Mouse (Mus musculus) small intestine, adult 2 months (tissue): ENCODE measurements at regions not wholly inside any gene's neighbourhood (a gene's known extent, or its start where the extent isn't known, plus 50 kb on each side); places are given as distances from the start of the nearest gene placed in this dataset.

Experiments used
- H3K27ac ChIP-seq: fragments of 200-500 bp; 2 replicates; pipeline ENCODE4 v1.5.1; 2012; ENCODE audit warnings: low read depth, low read length, control low read depth, inconsistent platforms; ENCODE audit not compliant: insufficient read depth
- H3K27me3 ChIP-seq: fragments of 200-500 bp; 2 replicates; pipeline ENCODE4 v1.6.1; 2012; ENCODE audit warnings: mild to moderate bottlenecking, moderate library complexity, low read length, inconsistent platforms; ENCODE audit not compliant: control insufficient read depth, insufficient read depth
- H3K36me3 ChIP-seq: fragments of 200-500 bp; 2 replicates; pipeline ENCODE4 v1.6.1; 2012; ENCODE audit warnings: mild to moderate bottlenecking, low read length, control low read depth, inconsistent platforms; ENCODE audit not compliant: control insufficient read depth, insufficient read depth
- H3K4me1 ChIP-seq: fragments of 200-500 bp; 2 replicates; pipeline ENCODE4 v1.6.1; 2012; ENCODE audit warnings: low read length, inconsistent platforms, mixed read lengths; ENCODE audit not compliant: control insufficient read depth, insufficient read depth, insufficient read length
- H3K4me3 ChIP-seq: fragments of 200-500 bp; 2 replicates; pipeline ENCODE4 v1.5.1; 2012; ENCODE audit warnings: low read depth, mild to moderate bottlenecking, control low read depth, inconsistent platforms, low read length, moderate library complexity
- CTCF ChIP-seq: fragments of 200-500 bp; IDR thresholded peaks from 2 replicates; pipeline ENCODE4 v1.5.1; 2012; ENCODE audit warnings: low read depth, mild to moderate bottlenecking, control low read depth, inconsistent platforms, low read length, moderate library complexity, mixed read lengths; ENCODE audit not compliant: insufficient replicate concordance, insufficient read length; ENCODE audit errors: extremely low read depth
- POLR2A ChIP-seq: fragments of 200-500 bp; IDR thresholded peaks from 2 replicates; pipeline ENCODE4 v1.6.1; 2012; ENCODE audit warnings: low read depth, mild to moderate bottlenecking, control low read depth, inconsistent platforms, low read length, moderate library complexity
- WGBS: fragments of 180-500 bp; shearing (Covaris S2); methylation state at CpG from one replicate; pipeline ENCODE4 v1.1.7; 2018; 5-methylcytosine and 5-hydroxymethylcytosine counted together

GRCm38 (mm10) chr11:82626501-82627111, 137.5 kb downstream of the Cct6b start:
- TF ChIP-seq CTCF (no peak), POLR2A (no peak)
- no peaks in the 10 kb centered on the region for H3K27me3 ChIP-seq
- H3K4me1 ChIP-seq, result no peaks in the 10 kb centered on the region
- H3K36me3 ChIP-seq, result no peaks in the 10 kb centered on the region
- 36% methylated on average over 7 of the region's 7 CpGs for WGBS
- no peak overlapping the region for H3K4me3 ChIP-seq
- no peak overlapping the region for H3K27ac ChIP-seq

- H3K4me1 ChIP-seq, result peaks cover 5% of the 10 kb centered on the region; the same call in 1 of the 2 replicates
- H3K27ac ChIP-seq, result no peak overlapping the region
- TF ChIP-seq CTCF, result no peak
- no peak for TF ChIP-seq POLR2A
- H3K4me3 ChIP-seq, result no peak overlapping the region
- 86% methylated on average over 10 of the region's 10 CpGs for WGBS
- H3K27me3 ChIP-seq, result no peaks in the 10 kb centered on the region; the same call in 1 of the 2 replicates
- H3K36me3 ChIP-seq, result no peaks in the 10 kb centered on the region
Observed at GRCm38 (mm10) chr11:82621061-82621460, 143.1 kb downstream of the Cct6b start.

GRCm38 (mm10) chr11:82619418-82619817, 144.7 kb downstream of the Cct6b start:
- TF ChIP-seq POLR2A (no peak), CTCF (peak; percentile 14; the same call in 1 of the 2 replicates)
- peaks cover 5% of the 10 kb centered on the region; the same call in 1 of the 2 replicates for H3K4me1 ChIP-seq
- 46% methylated on average over 2 of the region's 2 CpGs for WGBS
- no peak overlapping the region for H3K4me3 ChIP-seq
- H3K36me3 ChIP-seq, result no peaks in the 10 kb centered on the region
- H3K27me3 ChIP-seq, result no peaks in the 10 kb centered on the region; the same call in 1 of the 2 replicates
- H3K27ac ChIP-seq, result no peak overlapping the region

GRCm38 (mm10) chr11:82618457-82618856, 145.7 kb downstream of the Cct6b start:
- Histone ChIP-seq H3K36me3 (no peaks in the 10 kb centered on the region), H3K4me3 (no peak overlapping the region), H3K4me1 (peaks cover 5% of the 10 kb centered on the region; the same call in 1 of the 2 replicates), H3K27me3 (no peaks in the 10 kb centered on the region; the same call in 1 of the 2 replicates), H3K27ac (no peak overlapping the region)
- WGBS, result 3% methylated on average over 9 of the region's 9 CpGs
- TF ChIP-seq CTCF (no peak), POLR2A (no peak)

- H3K4me1 ChIP-seq, result peaks cover 5% of the 10 kb centered on the region; the same call in 1 of the 2 replicates
- H3K36me3 ChIP-seq, result no peaks in the 10 kb centered on the region
- no peak overlapping the region for H3K4me3 ChIP-seq
- no peaks in the 10 kb centered on the region; the same call in 1 of the 2 replicates for H3K27me3 ChIP-seq
- H3K27ac ChIP-seq, result no peak overlapping the region
- WGBS, result 57% methylated on average over 7 of the region's 7 CpGs
- TF ChIP-seq CTCF (no peak), POLR2A (no peak)
Observed at GRCm38 (mm10) chr11:82616856-82617255, 147.3 kb downstream of the Cct6b start.

- Histone ChIP-seq H3K27ac (no peak overlapping the region), H3K4me1 (peaks cover 5% of the 10 kb centered on the region; the same call in 1 of the 2 replicates), H3K27me3 (no peaks in the 10 kb centered on the region), H3K36me3 (no peaks in the 10 kb centered on the region), H3K4me3 (no peak overlapping the region)
- 87% methylated on average over 9 of the region's 9 CpGs for WGBS
- TF ChIP-seq CTCF, result no peak
- no peak for TF ChIP-seq POLR2A
Observed at GRCm38 (mm10) chr11:82614356-82614755, 149.8 kb downstream of the Cct6b start.

- WGBS, result 13% methylated on average over 6 of the region's 6 CpGs
- no peak overlapping the region for H3K4me3 ChIP-seq
- no peak for TF ChIP-seq POLR2A
- TF ChIP-seq CTCF, result peak; percentile 83; the same call in 1 of the 2 replicates
Observed at GRCm38 (mm10) chr11:82613503-82613902, 150.6 kb downstream of the Cct6b start.

More at GRCm38 (mm10) chr11:82613503-82613902, 150.6 kb downstream of the Cct6b start:
- H3K27ac ChIP-seq, result no peak overlapping the region
- H3K4me1 ChIP-seq, result peaks cover 4% of the 10 kb centered on the region; the same call in 1 of the 2 replicates
- H3K36me3 ChIP-seq, result no peaks in the 10 kb centered on the region
- H3K27me3 ChIP-seq, result no peaks in the 10 kb centered on the region
